Mouse (Mus musculus): ENCODE measurements around the gene Samd4b. TPM values are rescaled to one million over a fixed set of nuclear protein-coding genes. Genes with fewer than 3 reads are reported as not detected.

Gene Samd4b
- polyA plus RNA-seq, 1 experiment: 83.9 TPM

- TF ChIP-seq CTCF (IDR thresholded peaks at IDR 0.05; ENCODE audit: borderline replicate concordance, extremely low read depth, insufficient read depth, insufficient read length) (no peak), POLR2A (IDR thresholded peaks at IDR 0.05; ENCODE audit: borderline replicate concordance, extremely low read depth, insufficient read depth, insufficient read length, poor library complexity, severe bottlenecking) (no peak)
- peak; percentile 54 for DNase-seq (ENCODE audit: low read depth)
These were observed 146.2 kb downstream of the Samd4b start, which contains the start of gene Lrfn1 for GRCm38 (mm10) chr7:28451531-28452360. Gene Lrfn1 (plus strand): TSS chr7:28451980.

- no peak for DNase-seq (ENCODE audit: low read depth)
- no peak for TF ChIP-seq POLR2A (IDR thresholded peaks at IDR 0.05; ENCODE audit: borderline replicate concordance, extremely low read depth, insufficient read depth, insufficient read length, poor library complexity, severe bottlenecking)
- TF ChIP-seq CTCF (IDR thresholded peaks at IDR 0.05; ENCODE audit: borderline replicate concordance, extremely low read depth, insufficient read depth, insufficient read length): no peak
These were observed 149.8 kb downstream of the Samd4b start for GRCm38 (mm10) chr7:28447865-28448820.

- no peak for DNase-seq (ENCODE audit: low read depth)
These were observed 150.7 kb downstream of the Samd4b start for GRCm38 (mm10) chr7:28447101-28447830.

DNA sequence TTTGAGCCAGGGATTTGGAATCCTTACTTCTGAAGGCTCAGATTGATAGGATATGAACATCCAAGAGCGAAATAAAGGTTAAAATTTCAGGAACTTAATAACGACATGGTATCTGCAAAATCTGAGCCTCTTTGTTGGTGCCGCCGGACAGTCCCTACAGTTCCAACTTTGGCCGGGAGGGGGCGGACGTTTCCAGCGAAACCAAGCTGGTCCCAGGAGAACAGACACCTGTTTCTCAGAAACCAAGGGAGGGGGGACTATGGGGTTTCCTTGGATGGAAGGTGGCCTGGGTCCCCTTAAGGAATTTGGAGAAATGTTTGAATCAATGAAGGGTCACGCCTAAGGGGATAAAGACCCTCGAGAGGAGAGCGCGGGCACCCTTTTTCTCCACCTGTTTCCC lies 151.5 kb downstream of the Samd4b start:
- peak; percentile 79 for DNase-seq (ENCODE audit: low read depth)
- TF ChIP-seq CTCF (IDR thresholded peaks at IDR 0.05; ENCODE audit: borderline replicate concordance, extremely low read depth, insufficient read depth, insufficient read length) (peak; percentile 94), POLR2A (IDR thresholded peaks at IDR 0.05; ENCODE audit: borderline replicate concordance, extremely low read depth, insufficient read depth, insufficient read length, poor library complexity, severe bottlenecking) (no peak)

More at GRCm38 (mm10) chr7:28447101-28447830, 150.7 kb downstream of the Samd4b start:
- TF ChIP-seq POLR2A (IDR thresholded peaks at IDR 0.05; ENCODE audit: borderline replicate concordance, extremely low read depth, insufficient read depth, insufficient read length, poor library complexity, severe bottlenecking): no peak
- no peak for TF ChIP-seq CTCF (IDR thresholded peaks at IDR 0.05; ENCODE audit: borderline replicate concordance, extremely low read depth, insufficient read depth, insufficient read length)

DNA sequence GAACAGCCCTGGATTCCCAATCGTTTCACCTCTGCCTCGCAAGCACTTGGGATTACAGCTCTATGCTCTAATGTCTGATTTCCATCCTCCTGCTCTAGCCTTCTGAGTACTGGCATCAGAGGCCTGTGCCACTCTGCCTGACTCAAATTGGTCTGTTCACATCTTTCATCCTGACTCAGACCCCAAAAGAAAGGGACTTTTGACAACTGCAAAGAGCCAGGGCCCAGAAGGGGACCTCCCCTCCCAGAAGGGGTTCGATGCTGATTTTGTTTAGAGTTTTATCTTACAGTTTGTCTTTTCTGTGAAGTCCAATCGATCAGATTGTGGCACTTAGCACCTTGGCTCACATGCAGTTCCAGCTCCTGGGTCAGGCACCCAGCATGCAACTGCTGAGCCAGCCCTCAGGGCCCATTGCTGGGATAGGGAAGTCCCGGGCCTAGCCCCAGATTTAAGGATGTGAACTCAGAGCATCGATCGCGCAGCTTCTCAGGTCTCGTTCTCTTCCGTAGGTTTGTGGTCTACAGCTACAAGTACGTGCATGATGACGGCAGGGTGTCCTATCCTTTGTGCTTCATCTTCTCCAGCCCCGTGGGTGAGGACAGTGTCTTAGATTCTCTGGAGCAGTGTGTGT lies 153.5 kb downstream of the Samd4b start:
- no peak for DNase-seq (ENCODE audit: low read depth)
- TF ChIP-seq POLR2A (IDR thresholded peaks at IDR 0.05; ENCODE audit: borderline replicate concordance, extremely low read depth, insufficient read depth, insufficient read length, poor library complexity, severe bottlenecking) (no peak), CTCF (IDR thresholded peaks at IDR 0.05; ENCODE audit: borderline replicate concordance, extremely low read depth, insufficient read depth, insufficient read length) (no peak)

DNA sequence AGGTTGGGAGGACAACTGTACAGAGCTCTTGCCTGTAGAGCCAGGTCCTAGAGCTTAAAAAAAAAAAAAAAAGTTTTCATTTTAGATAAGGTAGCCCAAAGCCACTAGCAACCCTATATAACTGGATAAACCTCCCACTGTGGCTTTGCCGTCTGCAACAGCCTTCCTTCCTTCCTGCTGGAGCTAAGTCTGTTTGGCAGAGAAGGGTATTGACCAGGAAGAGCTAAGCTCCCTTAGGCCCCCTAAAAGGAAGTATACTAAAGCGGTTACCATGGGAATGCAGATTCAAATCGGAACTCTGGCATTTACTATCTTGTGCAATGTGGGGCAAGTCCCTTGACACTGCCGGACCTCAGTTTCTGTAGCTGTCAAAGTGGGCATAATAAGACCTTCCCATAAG lies 155.3 kb downstream of the Samd4b start:
- no peak for DNase-seq (ENCODE audit: low read depth)

GRCm38 (mm10) chr7:28441776-28442485 lies 156.0 kb downstream of the Samd4b start:
- TF ChIP-seq CTCF (IDR thresholded peaks at IDR 0.05; ENCODE audit: borderline replicate concordance, extremely low read depth, insufficient read depth, insufficient read length) (no peak), POLR2A (IDR thresholded peaks at IDR 0.05; ENCODE audit: borderline replicate concordance, extremely low read depth, insufficient read depth, insufficient read length, poor library complexity, severe bottlenecking) (no peak)
- no peak for DNase-seq (ENCODE audit: low read depth)

More for the DNA sequence above, 155.3 kb downstream of the Samd4b start:
- TF ChIP-seq CTCF (IDR thresholded peaks at IDR 0.05; ENCODE audit: borderline replicate concordance, extremely low read depth, insufficient read depth, insufficient read length): no peak
- TF ChIP-seq POLR2A (IDR thresholded peaks at IDR 0.05; ENCODE audit: borderline replicate concordance, extremely low read depth, insufficient read depth, insufficient read length, poor library complexity, severe bottlenecking): no peak

- TF ChIP-seq POLR2A (IDR thresholded peaks at IDR 0.05; ENCODE audit: borderline replicate concordance, extremely low read depth, insufficient read depth, insufficient read length, poor library complexity, severe bottlenecking) (no peak), CTCF (IDR thresholded peaks at IDR 0.05; ENCODE audit: borderline replicate concordance, extremely low read depth, insufficient read depth, insufficient read length) (no peak)
- no peak for DNase-seq (ENCODE audit: low read depth)
These were observed 157.2 kb downstream of the Samd4b start for GRCm38 (mm10) chr7:28440739-28441138.

- DNase-seq (ENCODE audit: low read depth): no peak
- TF ChIP-seq POLR2A (IDR thresholded peaks at IDR 0.05; ENCODE audit: borderline replicate concordance, extremely low read depth, insufficient read depth, insufficient read length, poor library complexity, severe bottlenecking): no peak
- TF ChIP-seq CTCF (IDR thresholded peaks at IDR 0.05; ENCODE audit: borderline replicate concordance, extremely low read depth, insufficient read depth, insufficient read length): no peak
These were observed 159.2 kb downstream of the Samd4b start for GRCm38 (mm10) chr7:28438771-28439170.

GRCm38 (mm10) chr7:28437964-28438363 lies 160.0 kb downstream of the Samd4b start:
- DNase-seq (ENCODE audit: low read depth): no peak
- TF ChIP-seq POLR2A (IDR thresholded peaks at IDR 0.05; ENCODE audit: borderline replicate concordance, extremely low read depth, insufficient read depth, insufficient read length, poor library complexity, severe bottlenecking) (no peak), CTCF (IDR thresholded peaks at IDR 0.05; ENCODE audit: borderline replicate concordance, extremely low read depth, insufficient read depth, insufficient read length) (no peak)

All from brain, embryonic 14.5 days (tissue).